Mouse (Mus musculus): ENCODE data around the gene Atp2b2.
"Not testable (repeated sequence)": the region's sequence is repeated elsewhere in the genome, so short reads cannot be mapped to it uniquely, and the experiment has no call there.

Atp2b2 gene

DNA sequence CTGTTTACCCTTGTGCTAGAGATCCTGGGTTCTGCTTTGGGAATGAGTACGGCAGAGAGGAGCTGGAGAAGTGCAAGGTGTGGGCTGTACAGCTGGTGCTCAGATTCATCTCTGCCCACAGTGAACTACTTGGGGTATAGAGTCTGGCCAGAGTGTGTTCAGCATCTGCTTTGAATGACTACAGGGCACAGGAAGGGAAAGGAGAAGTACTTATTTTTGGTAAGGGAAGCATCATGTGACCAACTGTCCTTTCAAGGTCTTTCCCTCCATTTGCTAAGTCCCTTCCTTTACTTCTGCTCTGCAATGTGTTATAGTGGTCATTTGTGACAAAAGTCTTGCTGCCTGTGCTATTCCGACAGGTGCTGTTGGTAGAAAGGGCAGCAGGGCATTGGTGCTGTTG, 328.1 kb downstream of the Atp2b2 start:
- DNase-seq (ENCODE audit: low read depth, low spot score), result no peak

DNA sequence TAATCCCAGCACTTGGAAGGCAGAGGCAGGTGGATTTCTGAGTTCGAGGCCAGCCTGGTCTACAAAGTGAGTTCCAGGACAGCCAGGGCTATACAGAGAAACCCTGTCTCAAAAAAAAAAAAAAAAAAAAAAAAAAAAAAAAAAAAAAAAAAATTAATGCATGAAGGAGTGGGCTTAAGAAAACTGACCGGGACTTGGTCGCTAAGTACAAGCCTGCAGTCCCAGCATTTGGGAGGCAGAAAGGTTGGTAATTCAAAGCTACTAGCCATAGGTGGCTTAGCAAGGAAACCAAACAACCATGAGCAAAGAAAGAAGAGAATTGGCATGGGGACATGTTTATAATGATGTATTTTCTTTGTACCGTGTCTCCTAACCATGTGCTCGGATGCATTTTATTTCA, 329.0 kb downstream of the Atp2b2 start:
- DNase-seq (ENCODE audit: low read depth, low spot score), result not testable (repeated sequence)

- DNase-seq (ENCODE audit: low read depth, low spot score), result no peak
Observed at GRCm38 (mm10) chr6:113712718-113713117, 329.7 kb downstream of the Atp2b2 start.

DNA sequence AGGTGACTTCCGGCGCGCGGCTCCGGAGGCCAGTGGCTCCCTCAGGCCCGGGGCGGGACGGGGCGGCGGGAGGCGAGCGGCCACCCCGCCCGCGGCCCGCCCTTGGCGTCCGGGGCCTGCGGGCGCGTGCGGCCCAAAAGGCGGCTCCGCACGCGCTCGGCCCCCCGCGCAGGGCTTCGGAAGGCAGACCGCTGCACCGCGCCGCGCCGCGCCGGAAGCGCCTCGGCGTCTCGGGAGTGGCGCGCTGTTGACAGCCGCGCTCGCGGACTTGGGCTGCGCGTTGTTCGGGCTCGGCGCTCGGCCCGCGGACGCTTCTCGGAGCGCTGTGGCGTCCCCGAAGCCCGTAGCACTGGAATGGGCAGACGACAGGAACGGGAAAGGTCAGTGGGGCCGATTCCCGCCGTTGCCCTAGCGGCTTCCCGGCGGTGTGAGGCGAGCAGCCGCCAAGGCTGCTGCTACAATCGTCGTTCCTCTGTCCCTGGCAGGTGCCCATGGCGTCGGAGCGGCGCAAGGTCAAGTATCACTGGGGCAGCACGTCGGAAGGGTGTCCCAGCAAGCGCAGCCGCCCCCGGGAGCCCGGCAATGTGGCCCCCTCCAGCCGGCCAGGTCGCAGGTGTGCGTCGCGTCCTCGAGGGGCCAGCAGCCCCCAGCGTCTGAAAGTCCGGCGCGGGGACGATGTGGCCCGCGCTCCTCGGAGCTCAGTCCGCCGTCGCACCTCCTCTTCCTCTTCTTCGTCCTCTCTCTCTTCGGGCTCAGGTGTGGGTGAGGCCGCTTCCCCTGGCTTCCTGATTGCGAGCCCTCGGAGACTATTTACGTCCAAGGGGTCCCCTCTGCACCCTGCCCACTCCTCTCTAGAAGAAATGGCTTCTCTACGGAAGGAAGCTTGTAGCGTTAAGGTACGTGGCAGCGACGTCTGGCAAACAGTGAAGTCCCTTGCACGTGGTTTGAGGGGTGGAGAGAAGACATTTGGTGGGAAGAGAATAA, 344.9 kb downstream of the Atp2b2 start:
- peak; percentile 20 for DNase-seq (ENCODE audit: low read depth, low spot score)

DNA sequence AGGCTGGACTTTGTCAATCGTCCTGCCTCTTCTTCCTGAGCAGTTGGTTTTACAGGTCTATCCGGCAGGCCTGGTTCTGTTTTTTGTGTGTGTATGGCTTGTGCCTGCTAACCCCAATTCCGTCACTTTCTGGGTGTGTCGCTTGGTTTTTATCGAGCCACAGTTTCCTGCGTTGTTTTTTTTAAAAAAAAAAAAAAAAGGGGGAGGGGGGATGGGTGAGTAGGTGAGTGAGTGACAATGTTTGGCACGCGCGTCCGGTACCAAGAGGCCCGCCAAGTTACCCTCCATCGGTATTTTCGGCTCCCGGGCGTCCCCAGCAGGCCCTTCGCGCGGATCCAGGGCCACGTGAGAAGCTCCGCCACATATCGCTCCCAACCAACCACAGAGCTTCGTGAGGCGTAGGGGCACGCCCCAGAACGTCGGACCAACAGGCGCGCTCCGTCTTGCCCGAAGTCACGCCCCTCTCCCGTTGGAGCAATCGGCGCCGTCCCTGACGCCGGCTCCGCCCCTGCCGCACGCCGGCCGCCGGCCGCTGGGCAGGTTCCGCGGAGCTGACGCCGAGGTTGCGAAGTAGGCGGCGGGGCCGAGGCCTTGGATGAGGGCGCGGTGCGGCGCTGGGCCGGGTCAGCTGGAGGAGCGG, 345.7 kb downstream of the Atp2b2 start, which contains the start of gene Tatdn2:
TSS of gene Tatdn2 (plus strand) at position 469 of the 640 bp plus-strand sequence.
- DNase-seq (ENCODE audit: low read depth, low spot score), result peak; percentile 93

- no peak for DNase-seq (ENCODE audit: low read depth, low spot score)
Observed at GRCm38 (mm10) chr6:113695766-113696355, 346.6 kb downstream of the Atp2b2 start.

GRCm38 (mm10) chr6:113695203-113695602, 347.2 kb downstream of the Atp2b2 start:
- no peak for DNase-seq (ENCODE audit: low read depth, low spot score)
